Mouse (Mus musculus) liver, postnatal 0 days (tissue): ENCODE results near the gene Sptb.

Source experiments
- CTCF ChIP-seq: sonication (generic); IDR thresholded peaks from 2 replicates; pipeline ENCODE4 v1.5.1; 2016; ENCODE audit warnings: antibody characterized with exemption, low read depth
- EP300 ChIP-seq: IDR thresholded peaks from 2 replicates; pipeline ENCODE4 v1.6.1; 2016; ENCODE audit warnings: antibody characterized with exemption, low read depth, mild to moderate bottlenecking

DNA sequence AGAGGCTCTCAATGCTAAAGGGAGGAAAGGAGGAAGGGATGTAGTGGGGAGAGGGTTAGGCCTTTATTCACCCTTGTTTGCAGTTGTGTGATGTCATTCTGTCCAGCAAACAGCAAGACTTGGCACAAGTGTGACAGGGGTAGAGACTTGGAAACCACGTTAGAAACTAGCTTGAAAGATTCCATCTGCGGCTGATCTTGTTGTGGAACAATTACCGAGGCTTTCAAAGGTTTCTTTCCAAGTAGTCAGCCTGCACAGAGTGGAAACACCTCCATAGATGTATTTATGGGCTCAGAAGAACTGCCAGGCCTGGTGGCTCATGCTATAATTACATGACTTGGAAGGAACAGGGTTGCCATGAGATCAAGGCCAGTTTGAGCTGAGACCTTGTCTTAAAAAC is 11.7 kb upstream of the Sptb start:
- TF ChIP-seq CTCF (no peak), EP300 (no peak)
